Mouse (Mus musculus): Measurements from ENCODE around the gene Irf9. TPM values are rescaled to one million over a fixed set of nuclear protein-coding genes. Genes with fewer than 3 reads are reported as not detected.
A peak's percentile ranks its signal among the peaks of the same experiment; 100 is the strongest.

Gene Irf9
- total and polyA plus RNA-seq, 3 experiments, result 9.2 to 12.8 (median 9.6) TPM

- H3K4me3 ChIP-seq (replicated peaks in 1 of 3; ENCODE audit: low read depth in 2 of 3, low read length in 2 of 3, poor library complexity in 1 of 3), result peak overlapping the region; percentile 75 to 89 (median 78)
- TF ChIP-seq ETS1 (conservative IDR thresholded peaks at IDR 0.05; ENCODE audit: low read depth, low read length), result no peak
- 0 out of 2 replicates have a peak, but pooled peaks have one; percentile 22 for TF ChIP-seq MAZ (IDR thresholded peaks at IDR 0.05; ENCODE audit: low read depth, low read length)
- peaks cover 62 to 83% of the 10 kb centered on the region in 2 experiments for H3K36me3 ChIP-seq (replicated peaks in 1 of 2; ENCODE audit: control insufficient read depth in 1 of 2, insufficient read depth in 1 of 2, low read length in 1 of 2)
- peak overlapping the region; percentile 23 for H3K4me2 ChIP-seq (ENCODE audit: insufficient read depth, low read depth, poor library complexity, severe bottlenecking)
- H3K27me3 ChIP-seq (replicated peaks), result no peaks in the 10 kb centered on the region
- peak; percentile 23 for DNase-seq (ENCODE audit: extremely low read depth)
- H3K9me3 ChIP-seq (replicated peaks; ENCODE audit: low read length), result no peaks in the 10 kb centered on the region
- H3K27ac ChIP-seq (ENCODE audit: insufficient read depth, low read depth), result no peak overlapping the region; the same call in 1 of the 2 replicates
- in situ Hi-C loops (cut with MboI; ENCODE audit: low pct_ligation_motif_present, low pct_unique_long_range_greater_than_20kb, low sequenced_read_pairs), result no loop called here
- dilution Hi-C loops (cut with MboI; ENCODE audit: extremely low pct_ligation_motif_present, extremely low pct_unique_long_range_greater_than_20kb, low sequenced_read_pairs), result no loop called here
- peak overlapping the region; percentile 54 for H3K9ac ChIP-seq (ENCODE audit: insufficient read depth, low read depth)
- peaks cover 10% of the 10 kb centered on the region; the same call in 1 of the 2 replicates for H3K79me2 ChIP-seq (replicated peaks; ENCODE audit: control insufficient read depth, extremely low read depth, insufficient read depth, poor library complexity, severe bottlenecking)
- peaks cover 4 to 25% of the 10 kb centered on the region in 2 experiments; a peak in 3 of 4 replicates for H3K4me1 ChIP-seq (ENCODE audit: control insufficient read depth in 1 of 2, insufficient read depth in 2 of 2)
Measured at GRCm38 (mm10) chr14:55634874-55635522, 31.6 kb downstream of the Irf9 start.

GRCm38 (mm10) chr14:55635523-55636007, 32.2 kb downstream of the Irf9 start, which contains the start of gene Ipo4:
TSS of gene Ipo4 (minus strand) at chr14:55635957.
- in situ Hi-C loops (cut with MboI; ENCODE audit: low pct_ligation_motif_present, low pct_unique_long_range_greater_than_20kb, low sequenced_read_pairs), result no loop called here
- DNase-seq (ENCODE audit: extremely low read depth), result peak; percentile 93
- dilution Hi-C loops (cut with MboI; ENCODE audit: extremely low pct_ligation_motif_present, extremely low pct_unique_long_range_greater_than_20kb, low sequenced_read_pairs), result no loop called here
- H3K4me3 ChIP-seq (replicated peaks in 1 of 3; ENCODE audit: low read depth in 2 of 3, low read length in 2 of 3, poor library complexity in 1 of 3), result peak within 1 kb of the TSS; percentile 75 to 89 (median 78)
- peaks cover 62 to 83% of the 10 kb centered on the region in 2 experiments for H3K36me3 ChIP-seq (replicated peaks in 1 of 2; ENCODE audit: control insufficient read depth in 1 of 2, insufficient read depth in 1 of 2, low read length in 1 of 2)
- peaks cover 10% of the 10 kb centered on the region; the same call in 1 of the 2 replicates for H3K79me2 ChIP-seq (replicated peaks; ENCODE audit: control insufficient read depth, extremely low read depth, insufficient read depth, poor library complexity, severe bottlenecking)
- H3K4me1 ChIP-seq (ENCODE audit: control insufficient read depth in 1 of 2, insufficient read depth in 2 of 2), result peaks cover 4 to 28% of the 10 kb centered on the region in 2 experiments; a peak in 3 of 4 replicates
- peak; percentile 81 for TF ChIP-seq MAZ (IDR thresholded peaks at IDR 0.05; ENCODE audit: low read depth, low read length)
- TF ChIP-seq BHLHE40 (IDR thresholded peaks at IDR 0.05; ENCODE audit: low read depth, low read length), result peak; percentile 97
- 0 out of 2 replicates have a peak, but pooled peaks have one; percentile 66 for TF ChIP-seq KAT2A (IDR thresholded peaks at IDR 0.05; ENCODE audit: insufficient replicate concordance, low read length)
- peak; percentile 97 for TF ChIP-seq MYC (IDR thresholded peaks at IDR 0.05; ENCODE audit: low read depth, low read length)
- TF ChIP-seq CHD1 (IDR thresholded peaks at IDR 0.05; ENCODE audit: low read depth, low read length), result no peak
- TF ChIP-seq RCOR1 (conservative IDR thresholded peaks at IDR 0.05; ENCODE audit: low read depth, low read length), result 0 out of 2 replicates have a peak, but pooled peaks have one; percentile 52
- peak; percentile 57; the same call in 1 of the 2 replicates for TF ChIP-seq CHD2 (IDR thresholded peaks at IDR 0.05; ENCODE audit: low read length)
- peak; percentile 98 for TF ChIP-seq SIN3A (IDR thresholded peaks at IDR 0.05; ENCODE audit: low read length)
- no peak for TF ChIP-seq ZC3H11A (IDR thresholded peaks at IDR 0.05; ENCODE audit: low read depth, low read length)
- peak; percentile 80 for TF ChIP-seq HCFC1 (IDR thresholded peaks at IDR 0.05; ENCODE audit: low read depth, low read length)
- TF ChIP-seq JUN (IDR thresholded peaks at IDR 0.05; ENCODE audit: insufficient read depth, low read depth, low read length), result no peak
- TF ChIP-seq POLR2A (IDR thresholded peaks at IDR 0.05; ENCODE audit: low read depth, low read length), result peak; percentile 82
- peak; percentile 100 for TF ChIP-seq MXI1 (IDR thresholded peaks at IDR 0.05; ENCODE audit: low read depth, low read length)
- peak; percentile 53; the same call in 1 of the 2 replicates for TF ChIP-seq IRF4 (IDR thresholded peaks at IDR 0.05; ENCODE audit: low read depth, low read length)
- no peak for TF ChIP-seq RAD21 (IDR thresholded peaks at IDR 0.05; ENCODE audit: low read depth, low read length)
- TF ChIP-seq PAX5 (IDR thresholded peaks at IDR 0.05; ENCODE audit: low read length), result no peak
- TF ChIP-seq TCF12 (IDR thresholded peaks at IDR 0.05; ENCODE audit: low read depth, low read length), result peak; percentile 76
- TF ChIP-seq SMC3 (IDR thresholded peaks at IDR 0.05; ENCODE audit: low read depth, low read length), result no peak
- TF ChIP-seq POLR2AphosphoS2 (IDR thresholded peaks at IDR 0.05; ENCODE audit: low read depth, low read length), result peak; percentile 85
- TF ChIP-seq NELFE (IDR thresholded peaks at IDR 0.05; ENCODE audit: low read depth, low read length), result peak; percentile 76
- TF ChIP-seq USF1 (IDR thresholded peaks at IDR 0.05; ENCODE audit: low read depth, low read length), result peak; percentile 70
- peak; percentile 57 for TF ChIP-seq ZMIZ1 (IDR thresholded peaks at IDR 0.05; ENCODE audit: low read depth, low read length)
- TF ChIP-seq TBP (conservative IDR thresholded peaks at IDR 0.05; ENCODE audit: low read depth, low read length), result peak; percentile 75; the same call in 1 of the 2 replicates
- no peak for TF ChIP-seq NRF1 (IDR thresholded peaks at IDR 0.05; ENCODE audit: low read depth, low read length)
- peak; percentile 61; the same call in 1 of the 2 replicates for TF ChIP-seq MEF2A (IDR thresholded peaks at IDR 0.05; ENCODE audit: borderline replicate concordance, low read depth, low read length)
- TF ChIP-seq ELF1 (IDR thresholded peaks at IDR 0.05; ENCODE audit: low read depth, low read length), result peak; percentile 78
- peak; percentile 32; the same call in 1 of the 2 replicates for TF ChIP-seq ETS1 (conservative IDR thresholded peaks at IDR 0.05; ENCODE audit: low read depth, low read length)
- TF ChIP-seq MAX (IDR thresholded peaks at IDR 0.05; ENCODE audit: low read length), result peak; percentile 98
- H3K4me2 ChIP-seq (ENCODE audit: insufficient read depth, low read depth, poor library complexity, severe bottlenecking), result peak within 1 kb of the TSS; percentile 53
- no peak within 1 kb of the TSS; the same call in 1 of the 2 replicates for H3K27ac ChIP-seq (ENCODE audit: insufficient read depth, low read depth)
- H3K9ac ChIP-seq (ENCODE audit: insufficient read depth, low read depth), result peak within 1 kb of the TSS; percentile 54
- H3K9me3 ChIP-seq (replicated peaks; ENCODE audit: low read length), result no peaks in the 10 kb centered on the region
- no peaks in the 10 kb centered on the region for H3K27me3 ChIP-seq (replicated peaks)

All from CH12.LX (cell line).